Mouse (Mus musculus) liver, postnatal 0 days (tissue): ENCODE measurements around the gene Dupd1.

Source experiments
- CTCF ChIP-seq: sonication (generic); IDR thresholded peaks from 2 replicates; pipeline ENCODE4 v1.5.1; 2016; ENCODE audit warnings: antibody characterized with exemption, low read depth
- EP300 ChIP-seq: IDR thresholded peaks from 2 replicates; pipeline ENCODE4 v1.6.1; 2016; ENCODE audit warnings: antibody characterized with exemption, low read depth, mild to moderate bottlenecking

- TF ChIP-seq CTCF (no peak), EP300 (no peak)
Measured at GRCm38 (mm10) chr14:21659155-21659554, 55.2 kb downstream of the Dupd1 start.
